In the genomic region with DNA sequence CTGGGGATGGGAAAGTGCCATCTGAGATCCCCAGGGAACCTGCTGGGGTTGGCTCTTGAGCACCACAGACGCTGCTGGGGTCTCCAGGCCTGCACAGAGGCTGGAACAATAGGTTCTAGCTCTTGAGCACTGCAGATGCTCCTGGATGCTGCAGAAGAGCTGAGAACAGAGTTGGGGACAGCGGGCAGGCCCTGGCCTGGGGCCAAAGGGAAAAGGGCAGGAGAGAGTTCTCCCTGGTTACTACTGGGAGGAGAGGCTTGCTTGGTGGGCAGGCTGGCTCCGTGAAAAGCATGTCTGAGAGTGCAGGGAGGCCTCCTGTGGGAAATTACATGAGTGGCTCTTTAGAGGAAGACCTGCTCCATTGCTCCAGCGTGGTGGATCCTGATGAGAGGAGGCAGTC, we compare ENCODE assay signal across 18 mouse cellular contexts.
A peak's percentile ranks its signal among the peaks of the same experiment; 100 is the strongest.
DNase-seq lines count a peak whose midpoint lies in the region.
"Had no signal": no experiment of that assay in that cellular context is flagged by ENCODE, and none has a peak within 500 bp of the region (broad histone marks: within the 10 kb centered on the region; RNA-seq: fewer than 3 reads in every experiment).

No protein-coding gene starts in this region.

- no peaks in the 10 kb centered on the region for H3K27me3 ChIP-seq in limb, embryonic 10.5 days (ENCODE audit: low read depth, poor library complexity, severe bottlenecking)
- H3K27me3 ChIP-seq: embryonic facial prominence, embryonic 13.5 days; forebrain, embryonic 13.5 days; hindbrain, embryonic 15.5 days; Patski had no signal

- no peaks in the 10 kb centered on the region for H3K36me3 ChIP-seq in limb, embryonic 10.5 days
- H3K36me3 ChIP-seq: embryonic facial prominence, embryonic 13.5 days; heart, embryonic 10.5 days; hindbrain, embryonic 15.5 days had no signal

- no peak overlapping the region for H3K4me3 ChIP-seq in limb, embryonic 10.5 days
- H3K4me3 ChIP-seq: embryonic facial prominence, embryonic 13.5 days; forebrain, embryonic 13.5 days; heart, embryonic 10.5 days; hindbrain, embryonic 15.5 days had no signal

- H3K4me1 ChIP-seq in limb, embryonic 10.5 days: peaks cover 7% of the 10 kb centered on the region; the same call in 1 of the 2 replicates
- H3K4me1 ChIP-seq: embryonic facial prominence, embryonic 13.5 days; forebrain, embryonic 13.5 days had no signal

- peak; percentile 17 for DNase-seq in adrenal gland, adult 2 months
- no peak for DNase-seq in adrenal gland, adult 8-10 months
- DNase-seq in heart, adult 11 months: peak; percentile 61
- no peak for DNase-seq in heart, postnatal 36 days
- peak; percentile 8 for DNase-seq in retina, postnatal 1 day
- DNase-seq in retina, embryonic 14.5 days (ENCODE audit: low spot score): no peak
- no peak for DNase-seq in limb, embryonic 10.5 days (ENCODE audit: low spot score)
- no peak for DNase-seq in embryo, embryonic 10 days (ENCODE audit: low spot score)
- DNase-seq: gastrocnemius, postnatal 36 days; heart, adult 18-20 months; heart, postnatal 10 days; kidney, adult 11 months; kidney, adult 9 months had no signal

- intact Hi-C loops in heart, postnatal 36 days (cut with DNase I): no loop called here

- WGBS in limb, embryonic 10.5 days: 71% methylated on average over 4 of the region's 4 CpGs

- no peaks in the 10 kb centered on the region for H3K9me3 ChIP-seq in limb, embryonic 10.5 days (replicated peaks)
- H3K9me3 ChIP-seq: heart, embryonic 10.5 days; hindbrain, embryonic 15.5 days had no signal

- 0 out of 2 replicates have a peak overlapping the region, but pooled peaks have one; percentile 17 for H3K27ac ChIP-seq in limb, embryonic 10.5 days
- H3K27ac ChIP-seq: embryonic facial prominence, embryonic 13.5 days; forebrain, embryonic 13.5 days; heart, embryonic 10.5 days; hindbrain, embryonic 15.5 days had no signal

Comparison
In these comparisons a context has a peak if more than half of its experiments do, and no peak if none do; other contexts are left out.
1. DNase-seq: peak in adrenal gland, adult 2 months (single experiment), heart, adult 11 months (single experiment) and retina, postnatal 1 day (single experiment); none in adrenal gland, adult 8-10 months (single experiment), heart, postnatal 36 days (0 of 2), retina, embryonic 14.5 days (single experiment), limb, embryonic 10.5 days (single experiment) and embryo, embryonic 10 days (single experiment).